Mouse (Mus musculus) cerebellum, postnatal 25 days (tissue): Measurements from ENCODE around the gene Smarcc2.

ENCODE experiments used
- DNase-seq, 2 experiments: peaks; one replicate each; pipeline ENCODE4 v3.0.0; 2021; ENCODE audit warnings: mixed read lengths in 2 of 2

Gene Smarcc2

DNA sequence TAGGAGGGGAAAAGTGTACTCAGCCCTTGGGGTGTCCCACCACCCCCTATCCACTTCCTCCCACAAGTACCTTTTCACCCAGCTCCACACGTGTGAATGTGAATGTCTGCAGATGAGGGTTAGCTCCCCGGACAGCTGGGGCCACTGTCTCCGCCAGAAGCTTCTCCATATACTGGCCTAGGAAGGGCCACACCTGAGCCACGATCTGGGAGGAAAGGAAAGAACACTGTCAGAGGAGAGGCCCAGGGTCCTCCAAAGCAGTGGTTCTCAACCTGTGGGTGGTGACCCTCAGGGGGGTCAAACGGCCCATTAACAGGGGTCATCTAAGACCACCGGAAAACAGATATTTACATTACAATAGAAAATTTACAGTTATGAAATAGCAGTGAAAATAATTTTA, 63.3 kb downstream of the Smarcc2 start:
- DNase-seq = no peak

DNA sequence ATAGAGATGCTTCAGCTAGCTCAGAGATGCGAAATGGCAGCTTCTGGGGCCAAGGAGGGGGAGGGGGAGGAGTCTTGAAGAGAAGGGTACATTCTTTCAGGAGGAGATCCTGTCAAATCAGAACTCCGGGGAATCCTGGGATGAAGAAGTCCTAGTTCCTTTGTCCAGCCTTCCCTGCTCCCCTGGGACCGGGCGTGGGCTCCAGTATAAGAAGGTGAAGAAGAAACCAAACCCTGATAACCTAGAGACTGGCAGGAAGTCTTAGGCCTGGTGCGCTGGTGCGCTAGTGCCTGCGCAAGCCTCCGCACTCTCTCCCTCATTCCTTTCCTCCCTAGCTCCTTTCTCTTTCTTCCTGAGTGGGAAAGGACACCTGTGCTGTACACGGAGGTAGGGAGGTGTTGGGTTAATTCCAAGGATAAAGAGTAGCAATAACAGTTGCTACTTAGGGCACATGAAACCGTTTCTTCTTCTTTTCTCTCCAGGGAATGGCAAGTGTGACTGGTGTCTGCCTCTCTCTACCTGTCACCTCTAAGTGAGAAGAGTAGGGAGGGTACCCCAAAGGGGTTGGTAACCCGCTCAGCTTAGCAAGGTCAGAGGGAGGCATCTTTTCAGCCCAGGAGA, 65.2 kb downstream of the Smarcc2 start:
- DNase-seq = no peak

GRCm38 (mm10) chr10:128524732-128525662, 65.9 kb downstream of the Smarcc2 start:
- peak; percentile 68 to 71 for DNase-seq

GRCm38 (mm10) chr10:128525671-128526308, 66.7 kb downstream of the Smarcc2 start, which contains the start of gene Esyt1:
Esyt1 (minus strand) TSS chr10:128525871.
- DNase-seq = peak; percentile 87 to 92

DNA sequence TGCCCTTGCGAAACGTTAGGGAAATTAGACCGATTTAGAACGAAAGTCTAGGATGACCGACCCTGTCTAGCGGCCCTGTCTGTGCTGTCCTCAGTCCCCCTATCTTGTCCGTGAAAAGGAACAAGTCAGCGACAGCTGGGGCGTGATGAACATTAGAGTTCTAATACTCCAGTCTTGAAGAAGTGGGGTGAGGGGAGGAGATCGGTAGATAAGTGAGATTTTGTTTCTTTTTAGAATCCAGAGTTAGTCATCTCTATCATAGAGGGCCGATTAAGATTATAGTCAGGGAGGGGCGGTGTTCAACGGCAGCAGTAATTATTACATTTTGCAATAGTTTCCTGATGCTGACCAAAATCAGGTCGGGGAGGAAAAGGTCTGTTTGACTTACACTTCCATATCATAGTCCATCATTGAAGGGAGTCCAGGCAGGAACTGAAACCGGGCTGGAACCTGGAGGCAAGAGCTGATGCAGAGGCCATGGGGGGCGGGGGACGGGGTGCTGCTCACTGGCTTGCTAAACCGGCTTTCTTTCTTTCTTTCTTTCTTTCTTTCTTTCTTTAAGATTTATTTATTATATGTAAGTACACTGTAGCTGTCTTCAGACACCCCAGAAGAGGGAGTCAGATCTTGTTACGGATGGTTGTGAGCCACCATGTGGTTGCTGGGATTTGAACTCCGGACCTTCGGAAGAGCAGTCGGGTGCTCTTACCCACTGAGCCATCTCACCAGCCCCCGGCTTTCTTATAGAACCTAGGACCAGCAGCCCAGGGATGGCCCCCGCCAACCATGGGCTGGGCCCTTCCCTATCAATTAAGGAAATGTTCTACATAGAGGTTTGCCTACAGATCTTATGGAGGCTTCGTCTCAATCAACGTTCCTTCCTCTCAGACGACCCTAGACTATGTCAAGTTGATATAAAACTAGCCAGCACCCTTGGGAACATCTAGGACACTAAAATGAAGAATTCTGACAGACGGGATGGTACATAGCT, 67.6 kb downstream of the Smarcc2 start:
- no peak for DNase-seq

DNA sequence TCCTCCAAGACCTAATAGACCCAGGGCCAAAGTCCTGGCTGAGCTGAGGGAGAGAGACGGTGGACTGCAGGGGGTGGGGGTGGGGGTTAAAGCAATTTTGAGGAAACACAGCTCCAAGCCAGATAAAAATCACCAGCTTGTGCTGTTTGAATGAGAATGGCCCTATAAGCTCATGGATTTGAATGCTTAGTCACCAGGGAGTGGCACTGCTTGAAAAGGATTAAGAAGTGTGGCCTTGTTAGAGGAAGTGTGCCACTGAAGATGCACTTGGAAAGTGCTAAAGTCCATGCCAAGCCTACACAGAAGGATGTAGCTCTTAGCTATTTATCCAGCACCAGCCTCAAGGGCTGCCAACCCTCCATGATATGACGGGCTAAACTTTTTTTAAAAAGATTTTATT, 76.2 kb downstream of the Smarcc2 start:
- no peak for DNase-seq

- DNase-seq = no peak
These were observed 76.7 kb downstream of the Smarcc2 start for GRCm38 (mm10) chr10:128535624-128536265.

- DNase-seq = peak; percentile 90 to 91
These were observed 77.4 kb downstream of the Smarcc2 start for GRCm38 (mm10) chr10:128536266-128536940.

GRCm38 (mm10) chr10:128538340-128538870, 79.4 kb downstream of the Smarcc2 start:
- DNase-seq = no peak
